Mouse (Mus musculus): ENCODE measurements around the gene Ccdc107. TPM values are rescaled to one million over a fixed set of nuclear protein-coding genes. Genes with fewer than 3 reads are reported as not detected.

The Ccdc107 gene
- polyA plus RNA-seq, 1 experiment from 2014 or later = 73.6 TPM

- Histone ChIP-seq H3K36me3 (ENCODE audit: control insufficient read depth, insufficient read depth, low read length) (no peaks in the 10 kb centered on the region), H3K9ac (ENCODE audit: low read depth, low read length) (no peak overlapping the region), H3K4me1 (ENCODE audit: control insufficient read depth, insufficient read depth, low read length) (peaks cover 19% of the 10 kb centered on the region), H3K27me3 (ENCODE audit: control insufficient read depth, insufficient read depth, low read length) (no peaks in the 10 kb centered on the region), H3K27ac (ENCODE audit: low read depth, low read length) (0 out of 2 replicates have a peak overlapping the region, but pooled peaks have one; percentile 75), H3K4me2 (peak overlapping the region; percentile 88), H3K9me3 (replicated peaks; ENCODE audit: control insufficient read depth, low read length) (no peaks in the 10 kb centered on the region), H3K4me3 (ENCODE audit: low read depth, low read length) (peak overlapping the region; percentile 76; the same call in 1 of the 2 replicates)
- WGBS (ENCODE audit: insufficient replicate concordance) = 47% methylated on average over 12 of the region's 12 CpGs
- ATAC-seq (replicated peaks; ENCODE audit: insufficient number of reproducible peaks, low FRiP score, low TSS enrichment) = no peak
Observed at GRCm38 (mm10) chr4:43492101-43492820, 439 bp upstream of the Ccdc107 start.

GRCm38 (mm10) chr4:43493186-43493845 lies 616 bp downstream of the Ccdc107 start:
- peak overlapping the region; percentile 76 for H3K4me3 ChIP-seq (ENCODE audit: low read depth, low read length)
- peaks cover 30% of the 10 kb centered on the region for H3K4me1 ChIP-seq (ENCODE audit: control insufficient read depth, insufficient read depth, low read length)
- under 1% methylated on average over 47 of the region's 47 CpGs for WGBS (ENCODE audit: insufficient replicate concordance)
- ATAC-seq (replicated peaks; ENCODE audit: insufficient number of reproducible peaks, low FRiP score, low TSS enrichment) = peak; percentile 88
- H3K9me3 ChIP-seq (replicated peaks; ENCODE audit: control insufficient read depth, low read length) = no peaks in the 10 kb centered on the region
- H3K4me2 ChIP-seq = peak overlapping the region; percentile 88
- H3K27ac ChIP-seq (ENCODE audit: low read depth, low read length) = peak overlapping the region; percentile 75
- no peaks in the 10 kb centered on the region for H3K27me3 ChIP-seq (ENCODE audit: control insufficient read depth, insufficient read depth, low read length)
- peak overlapping the region; percentile 91 for H3K9ac ChIP-seq (ENCODE audit: low read depth, low read length)
- 0 out of 2 replicates have a peak, but pooled peaks cover 2% of the 10 kb centered on the region for H3K36me3 ChIP-seq (ENCODE audit: control insufficient read depth, insufficient read depth, low read length)

GRCm38 (mm10) chr4:43493846-43494240 lies 1.1 kb downstream of the Ccdc107 start:
- Histone ChIP-seq H3K4me2 (peak overlapping the region; percentile 88), H3K27me3 (ENCODE audit: control insufficient read depth, insufficient read depth, low read length) (no peaks in the 10 kb centered on the region), H3K9me3 (replicated peaks; ENCODE audit: control insufficient read depth, low read length) (no peaks in the 10 kb centered on the region), H3K9ac (ENCODE audit: low read depth, low read length) (peak overlapping the region; percentile 91), H3K4me3 (ENCODE audit: low read depth, low read length) (peak overlapping the region; percentile 76), H3K27ac (ENCODE audit: low read depth, low read length) (peak overlapping the region; percentile 75), H3K4me1 (ENCODE audit: control insufficient read depth, insufficient read depth, low read length) (peaks cover 35% of the 10 kb centered on the region), H3K36me3 (ENCODE audit: control insufficient read depth, insufficient read depth, low read length) (0 out of 2 replicates have a peak, but pooled peaks cover 2% of the 10 kb centered on the region)
- ATAC-seq (replicated peaks; ENCODE audit: insufficient number of reproducible peaks, low FRiP score, low TSS enrichment) = no peak
- WGBS (ENCODE audit: insufficient replicate concordance) = under 1% methylated on average over 9 of the region's 9 CpGs

GRCm38 (mm10) chr4:43496587-43496986 lies 3.9 kb downstream of the Ccdc107 start:
- peaks cover 36% of the 10 kb centered on the region for H3K4me1 ChIP-seq (ENCODE audit: control insufficient read depth, insufficient read depth, low read length)

GRCm38 (mm10) chr4:43497405-43497804 lies 4.7 kb downstream of the Ccdc107 start:
- Histone ChIP-seq H3K36me3 (ENCODE audit: control insufficient read depth, insufficient read depth, low read length) (0 out of 2 replicates have a peak, but pooled peaks cover 2% of the 10 kb centered on the region), H3K9me3 (replicated peaks; ENCODE audit: control insufficient read depth, low read length) (no peaks in the 10 kb centered on the region), H3K27me3 (ENCODE audit: control insufficient read depth, insufficient read depth, low read length) (no peaks in the 10 kb centered on the region), H3K27ac (ENCODE audit: low read depth, low read length) (no peak overlapping the region), H3K4me3 (ENCODE audit: low read depth, low read length) (no peak overlapping the region), H3K9ac (ENCODE audit: low read depth, low read length) (no peak overlapping the region; the same call in 1 of the 2 replicates), H3K4me2 (no peak overlapping the region; the same call in 1 of the 2 replicates), H3K4me1 (ENCODE audit: control insufficient read depth, insufficient read depth, low read length) (peaks cover 36% of the 10 kb centered on the region)
- WGBS (ENCODE audit: insufficient replicate concordance) = 91% methylated on average over 8 of the region's 8 CpGs
- no peak for ATAC-seq (replicated peaks; ENCODE audit: insufficient number of reproducible peaks, low FRiP score, low TSS enrichment)

More at GRCm38 (mm10) chr4:43496587-43496986, 3.9 kb downstream of the Ccdc107 start:
- Histone ChIP-seq H3K4me3 (ENCODE audit: low read depth, low read length) (no peak overlapping the region), H3K27me3 (ENCODE audit: control insufficient read depth, insufficient read depth, low read length) (no peaks in the 10 kb centered on the region), H3K36me3 (ENCODE audit: control insufficient read depth, insufficient read depth, low read length) (0 out of 2 replicates have a peak, but pooled peaks cover 2% of the 10 kb centered on the region), H3K9ac (ENCODE audit: low read depth, low read length) (no peak overlapping the region; the same call in 1 of the 2 replicates), H3K4me2 (no peak overlapping the region), H3K9me3 (replicated peaks; ENCODE audit: control insufficient read depth, low read length) (no peaks in the 10 kb centered on the region), H3K27ac (ENCODE audit: low read depth, low read length) (no peak overlapping the region)
- 44% methylated on average over 6 of the region's 6 CpGs for WGBS (ENCODE audit: insufficient replicate concordance)
- no peak for ATAC-seq (replicated peaks; ENCODE audit: insufficient number of reproducible peaks, low FRiP score, low TSS enrichment)

- 61% methylated on average over 4 of the region's 4 CpGs for WGBS (ENCODE audit: insufficient replicate concordance)
- peak overlapping the region; percentile 75 for H3K9ac ChIP-seq (ENCODE audit: low read depth, low read length)
- ATAC-seq (replicated peaks; ENCODE audit: insufficient number of reproducible peaks, low FRiP score, low TSS enrichment) = no peak
- peak overlapping the region; percentile 73 for H3K4me2 ChIP-seq
- 0 out of 2 replicates have a peak, but pooled peaks cover 2% of the 10 kb centered on the region for H3K36me3 ChIP-seq (ENCODE audit: control insufficient read depth, insufficient read depth, low read length)
- no peaks in the 10 kb centered on the region for H3K9me3 ChIP-seq (replicated peaks; ENCODE audit: control insufficient read depth, low read length)
- H3K4me3 ChIP-seq (ENCODE audit: low read depth, low read length) = peak overlapping the region; percentile 57
- no peak overlapping the region; the same call in 1 of the 2 replicates for H3K27ac ChIP-seq (ENCODE audit: low read depth, low read length)
- H3K27me3 ChIP-seq (ENCODE audit: control insufficient read depth, insufficient read depth, low read length) = no peaks in the 10 kb centered on the region
- peaks cover 36% of the 10 kb centered on the region for H3K4me1 ChIP-seq (ENCODE audit: control insufficient read depth, insufficient read depth, low read length)
Observed at GRCm38 (mm10) chr4:43497946-43498345, 5.2 kb downstream of the Ccdc107 start.

GRCm38 (mm10) chr4:43498983-43499382 lies 6.3 kb downstream of the Ccdc107 start:
- Histone ChIP-seq H3K9me3 (replicated peaks; ENCODE audit: control insufficient read depth, low read length) (no peaks in the 10 kb centered on the region), H3K4me2 (peak overlapping the region; percentile 73), H3K27ac (ENCODE audit: low read depth, low read length) (0 out of 2 replicates have a peak overlapping the region, but pooled peaks have one; percentile 51), H3K4me1 (ENCODE audit: control insufficient read depth, insufficient read depth, low read length) (peaks cover 34% of the 10 kb centered on the region), H3K9ac (ENCODE audit: low read depth, low read length) (peak overlapping the region; percentile 75), H3K36me3 (ENCODE audit: control insufficient read depth, insufficient read depth, low read length) (0 out of 2 replicates have a peak, but pooled peaks cover 2% of the 10 kb centered on the region), H3K4me3 (ENCODE audit: low read depth, low read length) (peak overlapping the region; percentile 57), H3K27me3 (ENCODE audit: control insufficient read depth, insufficient read depth, low read length) (no peaks in the 10 kb centered on the region)
- WGBS (ENCODE audit: insufficient replicate concordance) = 11% methylated on average over 8 of the region's 8 CpGs
- ATAC-seq (replicated peaks; ENCODE audit: insufficient number of reproducible peaks, low FRiP score, low TSS enrichment) = peak; percentile 55

Measured in heart, embryonic 11.5 days (tissue).